Mouse (Mus musculus) thymus, postnatal 10 days (tissue): ENCODE data around the gene Bmf.

Experiments used
- DNase-seq, 2 experiments: peaks; one replicate each; pipeline ENCODE4 v3.0.0; 2021; ENCODE audit warnings: low spot score in 2 of 2

Gene Bmf

DNA sequence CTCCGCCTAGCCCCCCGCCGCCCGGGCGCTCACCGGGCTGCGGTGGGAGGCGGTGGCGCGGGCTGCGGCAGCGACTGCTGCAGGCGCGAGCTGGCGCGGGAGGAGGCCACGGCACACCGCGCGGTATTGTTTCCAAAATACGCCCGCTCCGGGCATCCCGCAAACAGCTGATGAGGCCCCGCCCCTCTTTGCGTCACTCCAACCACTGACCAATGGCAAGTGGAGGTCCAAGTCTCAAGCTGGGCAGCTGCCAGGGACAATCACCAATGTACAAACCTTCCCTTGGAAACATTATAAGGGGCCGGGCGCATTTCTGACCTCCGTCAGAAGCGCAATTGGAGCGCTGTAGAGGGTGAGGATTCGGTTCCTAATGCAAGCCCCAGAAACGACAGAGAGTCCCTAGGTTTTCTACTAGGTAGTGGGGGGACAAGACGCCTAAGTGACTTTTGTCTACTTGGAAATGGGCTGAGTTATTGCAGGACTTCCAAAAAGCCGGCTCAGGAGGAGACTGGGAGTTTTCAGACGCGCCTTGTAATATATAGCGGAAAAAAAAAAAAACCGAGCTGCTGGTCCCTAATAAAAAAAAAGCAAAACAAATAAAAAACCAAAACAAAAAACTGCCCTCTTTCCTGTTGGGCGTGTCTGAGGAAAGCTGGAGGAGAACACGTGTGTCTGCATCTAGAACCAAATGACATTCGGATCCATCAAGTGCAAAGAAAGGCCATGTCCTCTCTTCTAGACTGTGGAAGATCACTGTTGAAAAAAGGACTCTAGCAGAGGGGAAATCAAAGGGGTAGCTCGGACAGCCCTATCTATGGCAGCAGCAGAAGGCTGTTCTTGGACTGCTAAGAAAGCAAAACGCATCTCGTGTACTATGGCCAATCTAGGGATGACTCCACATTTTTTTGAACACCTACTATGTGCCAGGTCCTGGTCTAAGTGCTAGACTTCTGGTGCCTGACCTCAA is at the start of gene Bmf:
Bmf (minus strand) TSS at position 181 of the 967 bp plus-strand sequence.
- DNase-seq, result peak; percentile 70 to 78

DNA sequence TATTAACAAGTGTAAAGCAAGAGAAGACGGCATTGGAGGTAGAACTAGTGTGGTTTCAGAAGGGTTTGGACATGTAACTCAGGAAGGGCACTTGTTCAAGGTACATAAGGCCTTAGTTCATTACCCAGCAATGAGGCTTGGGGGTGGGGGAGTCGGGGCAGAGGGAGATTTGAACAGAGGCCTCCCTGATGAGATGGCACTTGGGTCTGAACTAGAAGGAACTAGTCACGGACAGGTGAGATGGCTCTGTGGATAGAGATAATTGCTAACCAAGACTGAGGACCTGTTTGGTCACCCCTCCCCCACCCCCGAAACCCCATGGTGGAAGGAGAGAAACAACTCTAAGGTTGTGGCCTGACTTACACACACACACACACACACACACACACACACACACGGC is 49.6 kb upstream of the Bmf start:
- DNase-seq, result no peak

DNA sequence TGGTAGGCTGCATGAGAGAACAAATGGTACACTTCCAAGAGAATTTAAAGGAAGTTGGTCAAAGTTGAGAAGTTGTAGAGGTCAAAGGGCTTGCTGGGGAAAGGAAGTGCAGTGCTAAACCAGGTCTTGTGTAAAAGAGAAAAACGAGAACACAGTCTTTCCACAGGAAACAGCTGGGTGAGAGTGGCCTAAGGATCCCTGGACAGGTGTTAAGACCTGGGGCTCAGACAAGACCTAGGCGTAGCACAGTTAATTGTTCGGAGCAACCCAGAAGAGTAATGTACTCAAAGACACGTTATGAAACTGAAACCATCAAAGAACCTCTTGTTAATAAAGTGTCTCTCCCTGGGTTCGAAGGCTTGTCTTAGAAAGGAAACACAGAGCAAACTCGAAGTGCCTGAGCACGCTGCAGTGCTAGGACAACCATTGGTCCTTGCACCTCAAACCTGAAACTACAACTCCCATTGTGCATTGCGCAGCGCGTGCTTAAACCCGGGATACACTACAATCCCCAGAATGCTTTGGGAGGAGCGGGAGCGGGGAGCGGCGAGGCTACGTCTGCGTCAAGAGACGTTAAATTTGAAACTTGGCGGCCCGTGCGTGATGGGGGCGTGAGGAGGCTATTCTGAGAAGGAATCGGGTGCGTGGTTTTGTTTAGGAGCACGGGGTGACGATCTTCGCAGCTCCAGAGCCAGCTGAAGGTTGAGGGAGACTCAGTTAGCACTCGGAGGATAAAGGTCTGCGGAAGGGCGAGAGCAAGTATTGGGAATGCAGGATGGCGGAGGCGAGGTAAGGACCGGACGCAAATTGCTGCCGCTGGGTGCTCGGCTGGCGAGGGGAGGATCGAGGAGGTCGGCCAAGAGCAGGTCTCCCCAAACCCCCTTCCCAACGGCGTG is 48.4 kb upstream of the Bmf start, which contains the start of gene Bub1b:
Bub1b (plus strand) TSS at position 539 of the 896 bp plus-strand sequence.
- DNase-seq, result peak; percentile 88 to 89

DNA sequence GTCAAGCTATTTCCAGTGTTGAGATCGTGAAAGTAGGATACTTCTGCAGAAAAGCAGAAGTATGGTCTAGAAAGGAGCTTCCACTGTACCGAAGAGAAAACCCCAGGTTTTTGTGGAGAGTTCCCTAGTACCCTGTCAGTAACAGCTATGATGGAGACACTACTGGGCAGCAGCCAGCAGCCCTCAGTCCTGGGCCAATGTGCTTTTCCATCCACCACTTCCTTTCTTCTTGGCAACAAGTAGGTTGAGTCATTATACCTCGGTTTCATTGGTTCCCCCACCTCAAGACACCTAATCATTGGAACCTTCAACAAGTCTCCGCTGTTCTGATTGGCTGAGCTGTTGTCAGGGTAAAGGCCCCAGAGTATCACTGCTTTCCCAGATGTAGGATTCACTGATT is 41.6 kb upstream of the Bmf start:
- DNase-seq, result no peak

DNA sequence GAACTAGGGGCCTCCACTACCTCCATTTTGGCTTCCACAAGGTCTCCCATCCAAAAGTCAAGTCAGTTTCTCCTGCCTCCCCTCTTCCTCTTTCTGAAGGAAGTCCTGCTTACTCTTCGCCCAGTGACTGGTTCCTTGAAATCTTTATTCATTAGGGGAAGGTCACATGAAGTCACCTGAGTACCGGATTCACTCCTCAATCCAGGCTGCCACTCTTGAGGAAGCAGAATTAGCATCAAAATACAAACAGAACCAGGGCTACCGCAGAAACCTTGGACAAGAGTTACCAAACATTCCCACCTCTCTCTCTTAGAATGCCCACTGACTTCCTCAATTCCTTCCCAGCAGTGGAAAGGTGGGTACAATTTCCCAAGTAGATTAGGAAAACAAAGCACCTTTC is 38.2 kb upstream of the Bmf start:
- no peak for DNase-seq

DNA sequence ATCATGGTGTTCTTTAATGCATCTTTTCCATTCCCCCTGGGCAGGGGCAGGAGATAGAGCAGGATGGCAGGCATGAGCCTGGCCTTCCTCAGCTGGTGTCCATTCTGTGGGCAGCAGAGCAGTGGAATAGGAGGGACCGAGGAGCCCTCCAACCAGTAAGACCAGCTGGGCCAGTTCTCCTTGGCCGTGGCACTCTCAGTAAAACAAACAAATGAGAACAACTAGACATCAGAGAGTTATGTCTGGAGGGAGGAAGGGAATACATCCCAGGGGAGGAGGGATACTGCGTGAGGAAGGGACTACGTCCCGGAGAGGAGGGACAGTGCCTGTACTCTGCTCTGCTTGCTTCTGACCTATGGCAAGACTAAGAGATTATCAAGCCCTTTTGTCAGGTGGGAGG is 36.5 kb upstream of the Bmf start:
- no peak for DNase-seq

DNA sequence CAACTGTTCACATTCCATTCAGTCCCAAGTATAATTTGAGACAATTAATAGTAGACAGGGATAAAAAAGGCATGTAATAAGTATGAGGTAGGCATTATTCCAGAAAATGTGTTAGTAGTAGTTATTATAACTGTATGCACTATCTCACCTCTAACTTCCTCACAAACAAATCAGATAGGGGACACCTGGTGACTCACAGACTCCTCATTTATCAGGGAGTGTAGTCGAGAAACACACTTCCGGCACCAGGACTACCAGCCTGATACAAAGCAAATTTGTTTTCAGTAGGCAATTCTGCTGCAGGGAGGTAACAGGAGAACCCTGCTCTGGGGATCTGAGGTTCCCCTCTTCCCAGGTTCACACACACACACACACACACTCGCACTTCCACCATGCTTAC is 23.6 kb upstream of the Bmf start:
- DNase-seq, result no peak

DNA sequence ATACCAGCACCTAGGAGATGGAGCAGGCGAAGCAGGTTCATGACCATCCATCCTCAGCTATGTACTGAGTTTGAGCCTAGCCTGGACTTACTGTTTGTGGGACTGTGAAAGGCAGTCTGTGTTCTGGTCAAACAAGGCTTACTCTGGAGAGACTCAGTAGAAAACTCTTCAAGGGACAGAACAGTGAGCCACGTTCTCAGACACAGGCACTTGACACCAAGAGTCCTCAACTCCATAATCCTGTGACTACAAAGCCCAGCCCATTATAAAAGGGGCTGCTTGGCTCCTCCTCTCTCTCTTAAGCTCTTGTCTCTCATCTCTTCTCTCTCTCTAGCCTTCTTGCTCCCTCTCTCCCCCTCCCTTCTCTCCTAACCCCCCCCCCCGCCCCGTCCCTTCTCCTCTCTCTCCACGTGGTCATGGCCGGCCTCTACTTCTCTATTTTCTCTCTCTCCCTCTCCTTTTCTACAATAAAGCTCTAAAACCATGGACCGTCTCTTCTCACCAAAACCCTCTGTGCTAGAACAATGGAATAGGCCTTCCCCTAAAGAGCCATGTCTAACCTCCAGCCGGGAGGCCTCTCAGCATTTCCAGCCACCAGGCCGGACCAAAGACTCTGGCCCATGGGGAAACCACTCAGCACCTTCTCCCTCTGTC is 22.8 kb upstream of the Bmf start:
- DNase-seq, result no peak

DNA sequence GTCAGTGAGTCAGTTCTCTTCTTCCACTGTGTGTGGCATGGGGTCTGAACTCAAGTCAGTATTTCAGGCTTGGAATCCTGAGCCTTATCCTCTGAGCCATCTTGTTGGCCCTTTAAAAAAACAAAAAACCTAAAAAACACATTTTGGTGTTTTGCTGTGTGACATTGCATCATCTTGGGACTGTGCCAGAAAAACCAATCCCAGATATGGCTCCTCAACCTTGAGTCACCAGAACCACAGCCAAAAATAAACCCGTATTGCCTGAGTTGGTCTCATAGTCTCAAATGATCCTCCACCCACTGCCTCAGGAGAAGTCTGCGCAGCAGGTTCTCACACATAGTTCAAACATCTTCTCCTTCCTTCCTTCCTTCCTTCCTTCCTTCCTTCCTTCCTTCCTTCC is 21.5 kb upstream of the Bmf start:
- DNase-seq, result no peak

DNA sequence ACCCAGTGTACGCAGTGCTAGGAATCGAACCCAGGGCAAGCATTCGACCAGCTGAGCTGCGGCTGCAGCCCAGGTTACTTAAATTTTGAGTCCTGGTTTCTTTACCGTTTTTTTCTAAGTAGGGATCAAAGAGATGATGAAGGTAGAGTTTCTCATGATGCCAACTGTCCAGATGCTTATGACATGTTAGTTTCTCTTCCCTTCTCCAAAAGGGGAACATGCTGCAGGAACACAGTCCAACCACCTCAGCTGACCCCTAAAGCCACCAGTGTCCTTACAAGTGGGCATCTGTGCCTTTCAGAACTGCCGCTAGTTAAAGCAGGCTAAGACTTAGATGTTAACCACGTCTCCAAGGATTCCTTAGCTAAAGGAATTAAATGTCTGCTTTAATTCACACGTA is 17.7 kb upstream of the Bmf start:
- DNase-seq, result no peak

DNA sequence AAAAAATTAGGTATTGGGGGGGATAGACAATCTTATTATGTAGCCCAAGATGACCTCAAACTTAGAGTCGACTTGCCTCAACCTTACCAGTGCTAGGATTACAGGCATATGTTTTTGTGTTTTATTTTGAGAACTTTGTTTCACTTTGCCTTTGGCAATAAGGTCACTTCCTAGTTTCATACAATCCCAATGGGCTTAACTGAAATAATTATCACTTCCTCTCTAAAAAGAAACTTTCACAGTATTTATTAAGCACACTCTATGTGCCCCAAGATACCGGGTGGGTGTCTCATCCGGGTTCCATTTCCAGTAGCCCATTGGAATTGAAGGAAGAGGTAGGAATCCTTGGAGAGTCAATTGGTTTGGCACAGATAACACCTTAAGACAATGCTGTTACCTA is 12.9 kb upstream of the Bmf start:
- DNase-seq, result no peak

DNA sequence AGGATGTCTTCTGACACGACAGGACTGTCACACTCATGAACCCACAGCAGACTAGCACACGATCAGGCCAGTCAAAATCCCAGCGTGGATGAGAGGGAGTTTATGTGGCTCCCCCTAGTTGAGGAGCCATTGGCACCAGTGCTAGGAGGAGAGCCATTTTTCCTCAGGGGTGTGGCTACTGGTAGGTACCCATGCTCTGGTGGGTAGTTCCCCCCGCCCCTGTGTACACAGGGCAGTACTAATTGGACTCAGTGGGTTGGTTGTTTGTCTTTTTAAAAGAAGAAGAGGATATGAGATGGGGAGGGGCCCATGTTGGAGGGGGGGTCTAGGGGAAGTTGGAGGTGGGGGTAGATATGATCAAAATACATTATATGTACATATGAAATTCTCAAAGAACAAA is 12.5 kb upstream of the Bmf start:
- no peak for DNase-seq

DNA sequence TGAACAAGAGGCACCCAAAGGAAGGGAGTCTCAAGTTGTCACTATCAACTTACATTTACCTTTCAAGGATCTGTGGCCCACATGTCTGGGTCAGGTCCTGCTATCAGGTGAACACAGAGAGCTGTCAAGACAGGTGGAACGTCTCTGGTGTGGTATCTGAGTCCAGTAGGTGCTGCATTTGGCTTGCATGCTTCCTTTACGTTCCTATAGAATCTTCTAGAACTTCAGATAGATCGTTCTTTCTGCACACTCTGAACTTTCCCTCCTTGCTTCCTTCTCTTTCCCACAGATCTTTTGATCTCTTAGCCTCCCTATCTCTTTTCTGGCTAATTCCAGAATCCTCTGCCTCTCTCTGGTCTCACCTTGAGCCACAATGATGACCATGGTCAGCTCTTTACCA is 8.9 kb upstream of the Bmf start:
- DNase-seq, result no peak

DNA sequence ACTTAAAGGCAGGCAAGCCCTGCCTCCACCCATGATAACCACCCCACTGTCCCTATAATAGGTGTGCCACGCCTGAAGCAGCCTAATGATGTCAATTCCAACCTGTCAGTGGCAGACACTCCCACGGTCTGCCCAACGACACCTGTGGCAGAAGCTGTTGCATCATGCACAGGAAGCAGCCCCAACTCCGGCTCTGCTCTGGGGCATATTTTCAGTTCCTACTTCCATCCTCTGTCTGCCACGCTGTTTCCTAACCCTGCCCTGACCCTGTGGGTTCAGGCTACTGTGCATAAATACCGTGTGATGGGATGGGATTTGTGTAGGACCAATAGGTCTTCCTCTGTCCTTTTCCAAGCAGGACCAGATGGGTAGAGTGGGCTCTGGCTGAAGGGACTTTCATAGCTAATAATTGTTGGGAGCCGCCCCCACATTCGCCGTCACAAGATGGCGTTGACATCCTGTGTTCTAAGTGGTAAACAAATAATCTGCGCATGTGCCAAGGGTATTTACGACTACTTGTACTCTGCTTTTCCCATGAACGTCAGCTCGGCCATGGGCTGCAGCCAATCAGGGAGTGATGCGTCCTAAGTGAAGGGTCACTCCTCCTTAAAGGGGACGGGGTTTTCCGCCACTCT is 5.0 kb upstream of the Bmf start:
- peak; percentile 69 to 70 for DNase-seq

DNA sequence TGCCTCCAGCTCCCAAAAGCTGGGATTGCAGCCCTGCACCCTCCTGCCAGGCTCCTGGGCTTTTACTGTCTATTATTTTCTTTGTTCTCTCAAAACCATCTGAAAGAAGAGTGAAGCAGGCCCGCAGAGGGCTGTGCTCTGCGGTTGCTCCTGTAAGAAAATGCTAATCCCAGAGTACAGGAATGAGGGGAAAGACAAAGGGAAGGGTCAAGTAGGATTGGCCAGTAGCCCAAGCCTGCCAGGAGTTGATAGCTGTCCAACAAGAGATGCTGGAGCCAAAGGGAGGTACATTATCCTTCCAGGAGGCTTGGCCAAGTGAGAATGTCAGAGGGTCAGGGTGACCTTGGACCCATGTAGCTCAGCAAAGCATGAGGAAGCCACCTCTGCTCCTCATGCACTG is 2.1 kb upstream of the Bmf start:
- no peak for DNase-seq

DNA sequence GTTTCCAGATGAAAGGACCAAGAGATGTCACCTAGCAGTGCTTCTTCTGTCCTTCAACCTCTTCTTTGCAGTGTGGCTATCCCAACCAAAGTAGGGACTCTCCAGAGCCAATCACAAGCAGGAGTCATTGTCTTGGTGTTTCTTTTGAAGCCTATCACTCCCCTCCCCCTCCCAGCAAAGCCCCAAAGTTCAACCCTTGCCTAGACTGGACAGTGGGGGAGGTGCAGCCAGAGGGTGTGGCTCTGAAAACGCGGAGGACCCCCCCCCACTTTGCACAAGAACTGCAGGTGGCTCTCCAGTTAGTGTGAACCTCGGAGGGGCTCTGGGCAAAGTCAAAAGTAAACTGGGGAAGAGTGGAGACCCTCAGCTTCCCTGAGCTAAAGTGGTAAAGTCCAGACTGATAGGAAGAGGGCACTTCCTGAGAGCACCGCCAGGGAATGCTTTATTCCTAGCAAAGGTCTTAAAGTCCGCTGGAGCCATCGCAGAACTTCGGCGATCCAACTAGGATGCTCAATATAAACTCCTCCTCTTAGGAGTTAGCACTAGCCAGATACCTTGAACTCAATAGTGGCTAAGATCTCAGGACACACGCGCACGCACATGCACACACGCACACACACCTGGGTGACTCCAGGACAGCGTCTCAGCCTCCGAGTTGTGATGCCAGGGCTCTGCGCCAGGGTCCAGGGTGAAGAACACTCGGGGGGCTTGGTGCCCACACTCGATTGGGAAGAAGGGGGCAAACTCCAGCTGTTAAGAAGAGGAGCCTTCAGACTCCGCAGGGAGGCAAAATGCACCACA is 866 bp downstream of the Bmf start:
- DNase-seq, result peak; percentile 32 to 45

DNA sequence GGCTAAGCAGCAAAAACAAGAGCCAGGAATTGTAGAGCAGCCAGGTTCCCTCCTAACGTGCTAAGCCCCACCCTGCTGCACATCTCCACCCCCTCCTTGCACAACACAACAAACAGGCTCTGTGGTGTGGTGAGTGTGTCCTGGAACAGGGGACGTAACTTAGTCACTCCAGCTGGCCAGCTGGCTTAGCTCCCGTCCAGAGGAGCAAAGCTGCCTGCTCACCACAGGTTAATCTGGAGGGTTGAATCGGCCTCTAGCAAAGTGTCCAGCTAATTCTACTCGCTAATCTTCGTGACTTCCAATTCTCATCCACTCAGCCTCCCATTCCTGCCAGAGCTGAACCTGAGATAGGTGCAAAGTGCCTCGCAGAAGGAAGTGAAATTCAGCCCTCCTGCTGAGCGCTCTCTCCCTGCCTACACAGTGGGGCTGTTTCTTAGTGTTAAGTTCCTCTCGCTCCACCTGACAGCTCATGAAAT is 1.9 kb downstream of the Bmf start:
- DNase-seq, result no peak

DNA sequence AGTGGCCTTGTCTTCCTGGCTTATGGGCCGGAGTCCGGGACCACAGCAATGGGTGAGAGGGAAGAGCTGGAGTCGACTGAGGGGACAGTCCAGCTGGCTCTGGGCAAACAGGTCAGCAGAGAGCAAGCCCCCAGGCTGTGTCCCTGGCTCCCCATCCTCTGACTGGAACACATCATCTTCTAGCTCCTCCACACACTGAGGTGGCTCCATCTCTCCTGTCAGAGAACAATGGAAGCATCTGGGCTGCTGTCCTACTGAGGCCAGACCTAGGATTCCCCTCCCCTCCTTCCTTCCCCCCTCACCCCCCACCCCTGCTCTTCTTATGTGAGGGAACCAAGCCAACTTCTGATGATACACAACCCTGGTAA is 2.7 kb downstream of the Bmf start:
- DNase-seq, result peak in 1 of 2 experiments; percentile 29

DNA sequence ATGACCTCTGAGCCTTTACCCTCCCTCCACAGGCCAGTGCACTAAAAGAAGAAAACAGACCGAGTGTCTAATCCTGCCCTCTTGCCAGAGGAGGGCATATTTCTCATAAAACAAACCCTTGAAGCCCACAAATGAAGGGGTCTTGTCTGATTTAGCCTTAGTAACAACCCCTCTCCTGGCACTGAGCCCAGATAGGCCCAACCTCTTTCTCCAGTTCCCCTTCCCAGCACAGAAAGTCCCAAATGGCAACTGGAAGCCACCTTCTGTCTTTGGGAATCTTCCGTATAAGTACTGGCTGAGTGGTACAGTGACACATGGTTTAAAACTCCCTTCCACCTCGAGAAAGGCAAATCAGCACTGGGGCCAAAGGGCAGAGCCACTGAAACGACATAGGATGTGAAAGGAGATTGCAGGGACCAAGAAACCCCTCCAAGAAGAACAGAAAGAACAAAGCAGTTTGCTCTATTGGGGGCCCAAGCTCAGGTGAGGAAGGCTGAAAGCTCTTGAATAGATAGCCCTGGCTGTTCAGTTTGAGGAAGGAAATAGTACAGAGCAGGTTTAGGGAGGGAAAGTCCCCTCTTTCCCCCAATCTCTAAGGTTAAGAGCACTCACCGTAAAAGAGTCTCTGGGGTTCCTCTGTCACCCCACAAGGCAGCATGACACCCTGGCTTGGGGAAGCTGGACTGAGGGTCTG is 3.2 kb downstream of the Bmf start:
- DNase-seq, result no peak
